Mouse (Mus musculus) heart, adult 18-20 months (tissue): ENCODE measurements around the gene Kir3dl2. TPM values are rescaled to one million over a fixed set of nuclear protein-coding genes. Genes with fewer than 3 reads are reported as not detected.
"Not testable (repeated sequence)": the region's sequence is repeated elsewhere in the genome, so short reads cannot be mapped to it uniquely, and the experiment has no call there.

ENCODE experiments used
- DNase-seq, 2 experiments: peaks; one replicate each; pipeline ENCODE4 v3.0.0; 2021 to 2022; ENCODE audit warnings: mixed read lengths in 1 of 2
- long read RNA-seq, 2 experiments: library from polyadenylated mRNA; stranded (forward); transcript quantifications; one replicate each; pipeline ENCODE4 v2.0.0; 2021
- total RNA-seq, 2 experiments: library from RNA; stranded (reverse); gene quantifications; 2 replicates each; pipeline ENCODE4 v1.2.3; 2021

Gene Kir3dl2
- not detected for total RNA-seq
- long read RNA-seq, experiment 1, result 0 reads
- long read RNA-seq, experiment 2, result 0 reads

GRCm38 (mm10) chrX:136543956-136544355 is at the start of gene Kir3dl2:
Kir3dl2 (minus strand) TSS chrX:136544056.
- not testable (repeated sequence) for DNase-seq

- DNase-seq, result no peak
These were observed 47.0 kb upstream of the Kir3dl2 start for GRCm38 (mm10) chrX:136590897-136591257.

- DNase-seq, result no peak
These were observed 46.5 kb upstream of the Kir3dl2 start, which contains the start of gene Tceal3 for GRCm38 (mm10) chrX:136590199-136590896. Tceal3 (plus strand) TSS chrX:136590842.

- no peak for DNase-seq
These were observed 40.8 kb upstream of the Kir3dl2 start for GRCm38 (mm10) chrX:136584617-136585016.

- DNase-seq, result not testable (repeated sequence)
These were observed 25.2 kb upstream of the Kir3dl2 start for GRCm38 (mm10) chrX:136569094-136569493.

- not testable (repeated sequence) for DNase-seq
These were observed 26.2 kb downstream of the Kir3dl2 start, which contains the start of gene Kir3dl1 for GRCm38 (mm10) chrX:136517699-136518098. Kir3dl1 (plus strand) TSS chrX:136517999.

Other genes starting within 250 kb of the Kir3dl2 start
- gene Kir3dl1, start 26.1 kb downstream of the Kir3dl2 start, total RNA-seq, result not detected
- gene Tceal3, start 46.8 kb upstream of the Kir3dl2 start, total RNA-seq, result 1 to 10 TPM; 1.0 to 2.0 TPM
- gene Tceal1, start 163.9 kb upstream of the Kir3dl2 start, total RNA-seq, result 1 to 10 TPM; 4.2 to 4.4 TPM
- gene Morf4l2, start 199.6 kb upstream of the Kir3dl2 start, total RNA-seq, result 10 to 100 TPM; 74.8 to 92.7 TPM
- gene Glra4, start 236.1 kb upstream of the Kir3dl2 start, total RNA-seq, result not detected